Mouse (Mus musculus): ENCODE data around the gene Arsb.

DNA sequence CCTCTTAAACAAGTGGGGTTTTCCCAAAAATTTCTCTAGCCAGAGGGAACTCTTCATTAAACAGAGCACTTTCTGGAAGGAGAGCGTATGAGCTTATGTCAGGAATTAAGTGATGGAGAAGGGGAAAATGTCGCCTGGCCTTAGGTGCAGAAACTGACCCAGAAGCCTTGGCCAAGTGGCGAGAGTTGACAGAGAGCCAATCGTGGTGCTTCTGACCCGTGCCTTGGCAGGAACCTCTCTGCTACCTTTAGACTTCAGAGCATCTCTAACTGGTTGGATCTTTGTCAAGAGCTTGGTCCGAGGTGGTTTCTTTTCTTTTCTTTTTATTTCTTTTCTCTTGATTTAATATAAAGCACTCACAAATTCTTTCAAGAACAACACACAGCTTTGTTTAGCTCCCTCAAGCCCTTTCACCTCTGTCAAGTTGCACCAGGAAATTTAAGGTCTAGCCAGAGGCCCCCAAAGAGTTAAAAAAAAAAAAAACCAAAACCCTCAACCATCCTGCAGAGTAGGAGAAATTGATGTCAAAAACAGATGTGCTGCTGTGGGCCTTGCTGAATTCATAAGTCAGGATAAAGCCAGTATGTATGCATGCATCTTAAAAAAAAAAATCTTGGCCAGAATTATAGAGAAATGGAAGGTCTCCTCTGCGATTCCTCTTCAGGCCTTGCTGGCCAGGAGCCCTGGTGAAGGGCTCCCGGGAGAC is 67.2 kb downstream of the Arsb start:
- TF ChIP-seq CTCF (IDR thresholded peaks at IDR 0.05; ENCODE audit: control insufficient read depth, insufficient read depth, insufficient read length) (no peak), MAX (IDR thresholded peaks at IDR 0.05) (no peak), FOSL1 (IDR thresholded peaks at IDR 0.05; ENCODE audit: insufficient read depth, low read length, poor library complexity, severe bottlenecking) (no peak), MYOD1 (IDR thresholded peaks at IDR 0.05; ENCODE audit: control insufficient read depth, insufficient read length, low read depth) (no peak), USF1 (IDR thresholded peaks at IDR 0.05; ENCODE audit: low read depth) (no peak), CEBPB (IDR thresholded peaks at IDR 0.05; ENCODE audit: low read depth) (no peak), MYOG (IDR thresholded peaks at IDR 0.05; ENCODE audit: control insufficient read depth, extremely low read depth, insufficient read length) (no peak)
